Mouse (Mus musculus) brain, adult 2 months (tissue): ENCODE measurements at regions not wholly inside any gene's neighbourhood (a gene's known extent, or its start where the extent isn't known, plus 50 kb on each side); places are given as distances from the start of the nearest gene placed in this dataset.
"Not testable (repeated sequence)": the region's sequence is repeated elsewhere in the genome, so short reads cannot be mapped to it uniquely, and the experiment has no call there.

ENCODE experiments used
- DNase-seq: peaks from one replicate; pipeline ENCODE4 v3.0.0; 2011; ENCODE audit warnings: low read depth, low spot score

GRCm38 (mm10) chr16:56323828-56324227 is 119.7 kb downstream of the Impg2 start:
- not testable (repeated sequence) for DNase-seq

- no peak for DNase-seq
Measured at GRCm38 (mm10) chr16:56349415-56349814, 128.3 kb upstream of the Abi3bp start.

- no peak for DNase-seq
Measured at GRCm38 (mm10) chr16:56352888-56353287, 124.8 kb upstream of the Abi3bp start.

- DNase-seq = no peak
Measured at GRCm38 (mm10) chr16:56359101-56359500, 118.6 kb upstream of the Abi3bp start.

- DNase-seq = peak; percentile 23
Measured at GRCm38 (mm10) chr16:56360992-56361391, 116.7 kb upstream of the Abi3bp start.

GRCm38 (mm10) chr16:56378356-56378755 is 99.3 kb upstream of the Abi3bp start:
- DNase-seq = peak; percentile 66

- DNase-seq = peak; percentile 42
Measured at GRCm38 (mm10) chr16:56380680-56381079, 97.0 kb upstream of the Abi3bp start.

GRCm38 (mm10) chr16:56386539-56386938 is 91.1 kb upstream of the Abi3bp start:
- DNase-seq = no peak

GRCm38 (mm10) chr16:56392843-56393242 is 84.8 kb upstream of the Abi3bp start:
- DNase-seq = peak; percentile 81

- DNase-seq = no peak
Measured at GRCm38 (mm10) chr16:56396586-56396985, 81.1 kb upstream of the Abi3bp start.

GRCm38 (mm10) chr16:56399541-56399940 is 78.1 kb upstream of the Abi3bp start:
- DNase-seq = peak; percentile 81

- DNase-seq = peak; percentile 66
Measured at GRCm38 (mm10) chr16:56423761-56424160, 53.9 kb upstream of the Abi3bp start.
